In the genomic region with DNA sequence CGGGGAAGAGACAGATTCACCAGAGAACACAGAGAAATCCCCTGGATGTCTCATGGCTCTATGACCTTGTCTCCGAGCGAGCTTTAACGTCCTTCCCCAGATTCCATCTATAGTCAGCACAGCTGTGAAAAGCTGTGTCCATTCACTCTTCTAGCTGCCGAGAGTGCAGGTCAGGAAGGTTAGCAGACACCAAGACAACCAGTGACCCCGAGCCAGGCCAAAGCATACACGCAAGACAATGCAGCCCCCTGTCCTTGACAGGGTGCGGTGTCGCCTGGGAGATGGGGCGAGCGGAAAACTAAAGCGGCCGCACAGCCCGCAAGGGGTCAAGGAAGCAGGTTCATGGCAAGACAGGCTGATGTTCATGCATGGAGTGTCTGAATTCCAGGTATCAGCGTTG, we compare ENCODE assay signal across 24 mouse cellular contexts. TPM values are rescaled to one million over a fixed set of nuclear protein-coding genes. Genes with fewer than 3 reads are reported as not detected.
DNase-seq lines count a peak whose midpoint lies in the region; ATAC-seq and TF ChIP-seq lines count a peak whose summit lies in the region.
"Had no signal": no experiment of that assay in that cellular context is flagged by ENCODE, and none has a peak within 500 bp of the region (broad histone marks: within the 10 kb centered on the region; RNA-seq: fewer than 3 reads in every experiment).

No protein-coding gene starts in this region.

- H3K4me3 ChIP-seq in heart, embryonic 10.5 days = no peak overlapping the region
- no peak overlapping the region for H3K4me3 ChIP-seq in heart, embryonic 12.5 days
- H3K4me3 ChIP-seq in midbrain, embryonic 10.5 days = 0 out of 2 replicates have a peak overlapping the region, but pooled peaks have one; percentile 3
- no peak overlapping the region for H3K4me3 ChIP-seq in midbrain, embryonic 15.5 days
- peak overlapping the region; percentile 9 to 34; a peak in 1 of 4 replicates for H3K4me3 ChIP-seq in ES-E14 (ENCODE audit: insufficient read depth in 1 of 2, low read depth in 1 of 2, low read length in 2 of 2, poor library complexity in 1 of 2, severe bottlenecking in 1 of 2)
- no peak overlapping the region for H3K4me3 ChIP-seq in embryonic facial prominence, embryonic 13.5 days
- H3K4me3 ChIP-seq: embryonic facial prominence, embryonic 15.5 days; heart, embryonic 15.5 days; left cerebral cortex, adult 2 months; limb, embryonic 15.5 days; lung, embryonic 15.5 days had no signal

- no peak overlapping the region for H3K9ac ChIP-seq in heart, embryonic 12.5 days
- H3K9ac ChIP-seq in midbrain, embryonic 15.5 days = no peak overlapping the region
- peak overlapping the region; percentile 26; the same call in 1 of the 2 replicates for H3K9ac ChIP-seq in ES-E14 (ENCODE audit: insufficient read depth, low read depth, low read length, poor library complexity, severe bottlenecking)
- 0 out of 2 replicates have a peak overlapping the region, but pooled peaks have one; percentile 46 for H3K9ac ChIP-seq in embryonic facial prominence, embryonic 13.5 days
- H3K9ac ChIP-seq: embryonic facial prominence, embryonic 15.5 days; forebrain, postnatal 0 days; heart, embryonic 15.5 days; limb, embryonic 15.5 days; liver, embryonic 14.5 days; lung, embryonic 15.5 days had no signal

- in situ Hi-C loops in ES-E14 (cut with MboI; ENCODE audit: low sequenced_read_pairs in 2 of 2, unreplicated experiment in 2 of 2) = no loop called here

- no peak overlapping the region for H3K4me2 ChIP-seq in heart, embryonic 12.5 days
- no peak overlapping the region for H3K4me2 ChIP-seq in midbrain, embryonic 15.5 days
- no peak overlapping the region for H3K4me2 ChIP-seq in embryonic facial prominence, embryonic 13.5 days
- H3K4me2 ChIP-seq: embryonic facial prominence, embryonic 15.5 days; heart, embryonic 15.5 days; limb, embryonic 15.5 days; lung, embryonic 15.5 days had no signal

- H3K9me3 ChIP-seq in heart, embryonic 10.5 days = no peaks in the 10 kb centered on the region
- no peaks in the 10 kb centered on the region for H3K9me3 ChIP-seq in heart, embryonic 12.5 days (replicated peaks)
- no peaks in the 10 kb centered on the region for H3K9me3 ChIP-seq in midbrain, embryonic 10.5 days (replicated peaks)
- H3K9me3 ChIP-seq in midbrain, embryonic 15.5 days = no peaks in the 10 kb centered on the region
- H3K9me3 ChIP-seq in ES-E14 (ENCODE audit: control insufficient read depth, insufficient read depth, low read depth, low read length) = no peaks in the 10 kb centered on the region
- no peaks in the 10 kb centered on the region for H3K9me3 ChIP-seq in embryonic facial prominence, embryonic 13.5 days
- H3K9me3 ChIP-seq: embryonic facial prominence, embryonic 15.5 days; heart, embryonic 15.5 days; limb, embryonic 15.5 days; lung, embryonic 15.5 days had no signal

- peaks cover 47% of the 10 kb centered on the region for H3K4me1 ChIP-seq in heart, embryonic 10.5 days
- H3K4me1 ChIP-seq in heart, embryonic 12.5 days (replicated peaks) = peaks cover 19% of the 10 kb centered on the region
- peaks cover 81% of the 10 kb centered on the region for H3K4me1 ChIP-seq in midbrain, embryonic 10.5 days
- H3K4me1 ChIP-seq in midbrain, embryonic 15.5 days = peaks cover 6% of the 10 kb centered on the region; the same call in 1 of the 2 replicates
- peaks cover 2 to 4% of the 10 kb centered on the region in 2 experiments; a peak in 2 of 4 replicates for H3K4me1 ChIP-seq in ES-E14 (ENCODE audit: control insufficient read depth in 2 of 2, insufficient read depth in 2 of 2, low read length in 2 of 2, poor library complexity in 1 of 2)
- peaks cover 31% of the 10 kb centered on the region for H3K4me1 ChIP-seq in embryonic facial prominence, embryonic 13.5 days

- H3K36me3 ChIP-seq in heart, embryonic 10.5 days = no peaks in the 10 kb centered on the region
- H3K36me3 ChIP-seq in heart, embryonic 12.5 days = no peaks in the 10 kb centered on the region
- H3K36me3 ChIP-seq in midbrain, embryonic 10.5 days = 0 out of 2 replicates have a peak, but pooled peaks cover 2% of the 10 kb centered on the region
- no peaks in the 10 kb centered on the region for H3K36me3 ChIP-seq in midbrain, embryonic 15.5 days (replicated peaks)
- H3K36me3 ChIP-seq in ES-E14 (ENCODE audit: control insufficient read depth, insufficient read depth, low read length, poor library complexity, severe bottlenecking) = no peaks in the 10 kb centered on the region
- H3K36me3 ChIP-seq in embryonic facial prominence, embryonic 13.5 days = no peaks in the 10 kb centered on the region
- H3K36me3 ChIP-seq: embryonic facial prominence, embryonic 15.5 days; heart, embryonic 15.5 days; limb, embryonic 15.5 days; lung, embryonic 15.5 days had no signal

- WGBS in heart, embryonic 10.5 days = 50% methylated on average over 15 of the region's 15 CpGs
- WGBS in heart, embryonic 12.5 days = 53% methylated on average over 15 of the region's 15 CpGs
- WGBS in midbrain, embryonic 10.5 days = 15% methylated on average over 15 of the region's 15 CpGs
- 33% methylated on average over 15 of the region's 15 CpGs for WGBS in midbrain, embryonic 15.5 days
- WGBS in embryonic facial prominence, embryonic 13.5 days = 38% methylated on average over 15 of the region's 15 CpGs

- peak overlapping the region; percentile 43; the same call in 1 of the 2 replicates for H3K27ac ChIP-seq in heart, embryonic 10.5 days
- no peak overlapping the region for H3K27ac ChIP-seq in heart, embryonic 12.5 days (ENCODE audit: poor library complexity, severe bottlenecking)
- H3K27ac ChIP-seq in midbrain, embryonic 10.5 days (replicated peaks) = peak overlapping the region; percentile 63
- no peak overlapping the region for H3K27ac ChIP-seq in midbrain, embryonic 15.5 days
- H3K27ac ChIP-seq in ES-E14 (ENCODE audit: insufficient read depth, low read depth, low read length, poor library complexity, severe bottlenecking) = no peak overlapping the region
- no peak overlapping the region for H3K27ac ChIP-seq in embryonic facial prominence, embryonic 13.5 days
- H3K27ac ChIP-seq: embryonic facial prominence, embryonic 15.5 days; heart, embryonic 15.5 days; left cerebral cortex, adult 2 months; limb, embryonic 15.5 days; liver, embryonic 14.5 days; lung, embryonic 15.5 days had no signal

- no peaks in the 10 kb centered on the region for H3K27me3 ChIP-seq in heart, embryonic 10.5 days (ENCODE audit: insufficient read depth, poor library complexity, severe bottlenecking)
- H3K27me3 ChIP-seq in heart, embryonic 12.5 days (replicated peaks) = no peaks in the 10 kb centered on the region
- no peaks in the 10 kb centered on the region for H3K27me3 ChIP-seq in midbrain, embryonic 10.5 days (ENCODE audit: low read depth, poor library complexity, severe bottlenecking)
- no peaks in the 10 kb centered on the region for H3K27me3 ChIP-seq in midbrain, embryonic 15.5 days (replicated peaks)
- H3K27me3 ChIP-seq in embryonic facial prominence, embryonic 13.5 days = 0 out of 2 replicates have a peak, but pooled peaks cover 2% of the 10 kb centered on the region
- H3K27me3 ChIP-seq: embryonic facial prominence, embryonic 15.5 days; heart, embryonic 15.5 days; limb, embryonic 15.5 days; lung, embryonic 15.5 days had no signal

- ATAC-seq in heart, embryonic 12.5 days (ENCODE audit: insufficient number of reproducible peaks, low FRiP score) = no peak
- no peak for ATAC-seq in midbrain, embryonic 15.5 days (replicated peaks)
- no peak for ATAC-seq in embryonic facial prominence, embryonic 13.5 days (ENCODE audit: insufficient number of reproducible peaks, insufficient read depth, low FRiP score, low TSS enrichment, low read depth)
- ATAC-seq: forebrain, postnatal 0 days had no signal

- DNase-seq in heart, embryonic 10.5 days (ENCODE audit: low spot score) = no peak
- peak; percentile 74 for DNase-seq in midbrain, embryonic 10.5 days (ENCODE audit: low spot score)
- no peak for DNase-seq in ES-E14 (ENCODE audit: low read depth, low spot score)
- no peak for DNase-seq in cerebellum, adult 9-10 months
- DNase-seq in spleen, postnatal 4 days (ENCODE audit: low spot score in 2 of 2) = no peak
- DNase-seq: adrenal gland, postnatal 36 days; cerebellum, adult 9-11 months; forebrain, postnatal 0 days; gastrocnemius, postnatal 14 days; heart, adult 11 months; kidney, adult 2 months; kidney, postnatal 10 days; left cerebral cortex, postnatal 4 days; lung, postnatal 4 days; right cerebral cortex, postnatal 14 days had no signal

TF ChIP-seq in ES-E14, 5 proteins besides CTCF, POLR2A, EP300 and RAD21:
- TF ChIP-seq CHD2 (IDR thresholded peaks at IDR 0.05; ENCODE audit: low read depth, low read length) (no peak), HCFC1 (IDR thresholded peaks at IDR 0.05; ENCODE audit: borderline replicate concordance, insufficient read depth, low read length) (no peak), MAFK (IDR thresholded peaks at IDR 0.05; ENCODE audit: insufficient read depth, low read depth, low read length) (no peak), ZC3H11A (IDR thresholded peaks at IDR 0.05; ENCODE audit: borderline replicate concordance, low read depth, low read length) (no peak), ZNF384 (IDR thresholded peaks at IDR 0.05; ENCODE audit: low read depth, low read length) (no peak)
TF ChIP-seq in ES-E14: peak in this region for 0.

RNA-seq across cellular contexts. Expression of a gene that starts 19.6 kb away (rescaled TPM):
- 143 and 145 TPM in 2 replicates for polyA plus RNA-seq in heart, embryonic 10.5 days (2016; fragmentation: Nextera tagmentation; extraction: Ambion mirVana)
- 104 TPM in 2 replicates for polyA plus RNA-seq in heart, embryonic 12.5 days (2016; fragmentation: Nextera tagmentation; extraction: Ambion mirVana)
- 75.6 and 88.2 TPM in 2 replicates for polyA plus RNA-seq in midbrain, embryonic 10.5 days (2016; fragmentation: Nextera tagmentation; extraction: Ambion mirVana)
- polyA plus RNA-seq in midbrain, embryonic 15.5 days (2015; fragmentation: Nextera tagmentation; extraction: Ambion mirVana) = 12.2 and 15.2 TPM in 2 replicates
- total RNA-seq in ES-E14 (2012; rRNA removed) = 75.1 and 96.9 TPM in 2 replicates
- 104 and 114 TPM in 2 replicates for polyA plus RNA-seq in embryonic facial prominence, embryonic 13.5 days (2015; fragmentation: Nextera tagmentation; extraction: Ambion mirVana)

RNA-seq across cellular contexts. Expression of a gene that starts 42.7 kb away (rescaled TPM):
- polyA plus RNA-seq in heart, embryonic 10.5 days (2016; fragmentation: Nextera tagmentation; extraction: Ambion mirVana) = 17.2 and 23.4 TPM in 2 replicates
- polyA plus RNA-seq in heart, embryonic 12.5 days (2016; fragmentation: Nextera tagmentation; extraction: Ambion mirVana) = 14.9 and 16.2 TPM in 2 replicates
- polyA plus RNA-seq in midbrain, embryonic 10.5 days (2016; fragmentation: Nextera tagmentation; extraction: Ambion mirVana) = 21.7 and 32.1 TPM in 2 replicates
- polyA plus RNA-seq in midbrain, embryonic 15.5 days (2015; fragmentation: Nextera tagmentation; extraction: Ambion mirVana) = 7.3 and 7.5 TPM in 2 replicates
- 1.8 and 2.2 TPM in 2 replicates for total RNA-seq in ES-E14 (2012; rRNA removed)
- polyA plus RNA-seq in embryonic facial prominence, embryonic 13.5 days (2015; fragmentation: Nextera tagmentation; extraction: Ambion mirVana) = 13.2 and 19.2 TPM in 2 replicates

Comparison
In these comparisons a context has a peak if more than half of its experiments do, and no peak if none do; other contexts are left out.
1. H3K27ac ChIP-seq: peak in heart, embryonic 10.5 days (single experiment) and midbrain, embryonic 10.5 days (single experiment); none in heart, embryonic 12.5 days (single experiment), midbrain, embryonic 15.5 days (single experiment), ES-E14 (single experiment) and embryonic facial prominence, embryonic 13.5 days (single experiment).
2. H3K4me3 ChIP-seq: peak in midbrain, embryonic 10.5 days (single experiment) and ES-E14 (2 of 2); none in heart, embryonic 10.5 days (single experiment), heart, embryonic 12.5 days (single experiment), midbrain, embryonic 15.5 days (single experiment) and embryonic facial prominence, embryonic 13.5 days (single experiment).
3. H3K9ac ChIP-seq: peak in ES-E14 (single experiment) and embryonic facial prominence, embryonic 13.5 days (single experiment); none in heart, embryonic 12.5 days (single experiment) and midbrain, embryonic 15.5 days (single experiment).